ENCODE assay signal across 21 mouse cellular contexts in genomic region chr17:80346591-80347125, GRCm38 (mm10). TPM values are rescaled to one million over a fixed set of nuclear protein-coding genes. Genes with fewer than 3 reads are reported as not detected.
A peak's percentile ranks its signal among the peaks of the same experiment; 100 is the strongest.
DNase-seq lines count a peak whose midpoint lies in the region; ATAC-seq lines count a peak whose summit lies in the region.
"Had no signal": no experiment of that assay in that cellular context is flagged by ENCODE, and none has a peak within 500 bp of the region (broad histone marks: within the 10 kb centered on the region; RNA-seq: fewer than 3 reads in every experiment).

No protein-coding gene starts in this region.

- intact Hi-C loops in heart, postnatal 10 days (cut with DNase I) = no loop called here

- H3K4me3 ChIP-seq in forebrain, embryonic 10.5 days = no peak overlapping the region
- H3K4me3 ChIP-seq in forebrain, embryonic 16.5 days (replicated peaks; ENCODE audit: low read length) = no peak overlapping the region
- H3K4me3 ChIP-seq in midbrain, embryonic 10.5 days = no peak overlapping the region; the same call in 1 of the 2 replicates
- H3K4me3 ChIP-seq in midbrain, embryonic 16.5 days (ENCODE audit: low read depth, low read length) = no peak overlapping the region
- H3K4me3 ChIP-seq: erythroblast, embryonic 14.5 days; layer of hippocampus, adult 2 months; neural tube, embryonic 13.5 days had no signal

- H3K27ac ChIP-seq in forebrain, embryonic 10.5 days = peak overlapping the region; percentile 6; the same call in 1 of the 2 replicates
- no peak overlapping the region for H3K27ac ChIP-seq in forebrain, embryonic 16.5 days (ENCODE audit: low read length)
- H3K27ac ChIP-seq in midbrain, embryonic 10.5 days (replicated peaks) = peak overlapping the region; percentile 35
- H3K27ac ChIP-seq in midbrain, embryonic 16.5 days (ENCODE audit: low read length) = no peak overlapping the region
- H3K27ac ChIP-seq: layer of hippocampus, adult 2 months; neural tube, embryonic 13.5 days had no signal

- H3K9me3 ChIP-seq in forebrain, embryonic 10.5 days = 0 out of 2 replicates have a peak, but pooled peaks cover 3% of the 10 kb centered on the region
- H3K9me3 ChIP-seq in forebrain, embryonic 16.5 days (ENCODE audit: control insufficient read depth, low read length) = no peaks in the 10 kb centered on the region
- H3K9me3 ChIP-seq in midbrain, embryonic 10.5 days (replicated peaks) = no peaks in the 10 kb centered on the region; the same call in 1 of the 2 replicates
- no peaks in the 10 kb centered on the region for H3K9me3 ChIP-seq in midbrain, embryonic 16.5 days (replicated peaks; ENCODE audit: control insufficient read depth, low read length, poor library complexity, severe bottlenecking)
- H3K9me3 ChIP-seq: neural tube, embryonic 13.5 days had no signal

- no peak for ATAC-seq in forebrain, embryonic 16.5 days
- no peak for ATAC-seq in midbrain, embryonic 16.5 days
- ATAC-seq: forebrain, postnatal 0 days; liver, postnatal 0 days had no signal

- H3K27me3 ChIP-seq in forebrain, embryonic 10.5 days (ENCODE audit: poor library complexity, severe bottlenecking) = 0 out of 2 replicates have a peak, but pooled peaks cover 4% of the 10 kb centered on the region
- no peaks in the 10 kb centered on the region for H3K27me3 ChIP-seq in forebrain, embryonic 16.5 days (replicated peaks; ENCODE audit: control insufficient read depth, insufficient read depth, low read length)
- H3K27me3 ChIP-seq in midbrain, embryonic 10.5 days (ENCODE audit: low read depth, poor library complexity, severe bottlenecking) = peaks cover 35% of the 10 kb centered on the region
- no peaks in the 10 kb centered on the region for H3K27me3 ChIP-seq in midbrain, embryonic 16.5 days (ENCODE audit: control insufficient read depth, insufficient read depth, low read depth, low read length)
- H3K27me3 ChIP-seq: neural tube, embryonic 13.5 days had no signal

- no peak overlapping the region for H3K9ac ChIP-seq in forebrain, embryonic 16.5 days (replicated peaks; ENCODE audit: low read depth, low read length)
- no peak overlapping the region for H3K9ac ChIP-seq in midbrain, embryonic 16.5 days (ENCODE audit: low read depth, low read length)
- H3K9ac ChIP-seq: forebrain, postnatal 0 days; liver, postnatal 0 days; neural tube, embryonic 13.5 days had no signal

- H3K36me3 ChIP-seq in forebrain, embryonic 10.5 days (replicated peaks) = no peaks in the 10 kb centered on the region
- H3K36me3 ChIP-seq in forebrain, embryonic 16.5 days (ENCODE audit: control insufficient read depth, insufficient read depth) = no peaks in the 10 kb centered on the region
- no peaks in the 10 kb centered on the region for H3K36me3 ChIP-seq in midbrain, embryonic 10.5 days
- H3K36me3 ChIP-seq in midbrain, embryonic 16.5 days (ENCODE audit: control insufficient read depth, insufficient read depth, low read length) = no peaks in the 10 kb centered on the region
- H3K36me3 ChIP-seq: neural tube, embryonic 13.5 days had no signal

- H3K4me1 ChIP-seq in forebrain, embryonic 10.5 days = peaks cover 13% of the 10 kb centered on the region
- H3K4me1 ChIP-seq in forebrain, embryonic 16.5 days (replicated peaks; ENCODE audit: control insufficient read depth, insufficient read depth, low read length) = no peaks in the 10 kb centered on the region
- peaks cover 11% of the 10 kb centered on the region for H3K4me1 ChIP-seq in midbrain, embryonic 10.5 days
- H3K4me1 ChIP-seq in midbrain, embryonic 16.5 days (ENCODE audit: control insufficient read depth, insufficient read depth, low read length) = no peaks in the 10 kb centered on the region
- H3K4me1 ChIP-seq: neural tube, embryonic 13.5 days had no signal

- DNase-seq in forebrain, embryonic 10.5 days (ENCODE audit: extremely low spot score, low spot score) = peak; percentile 37
- DNase-seq in midbrain, embryonic 10.5 days (ENCODE audit: low spot score) = peak; percentile 62
- peak; percentile 10 to 44 for DNase-seq in kidney, postnatal 36 days
- DNase-seq in yolk sac, embryonic 10.5 days (ENCODE audit: low spot score) = peak; percentile 14
- DNase-seq in cerebellum, postnatal 36 days = no peak
- no peak for DNase-seq in heart, postnatal 10 days
- DNase-seq: cerebellum, postnatal 25 days; forebrain, postnatal 0 days; gastrocnemius, postnatal 10 days; liver, postnatal 0 days; lung, postnatal 4 days; retina, postnatal 1 day had no signal

- no peak overlapping the region for H3K4me2 ChIP-seq in forebrain, embryonic 16.5 days (ENCODE audit: low read length)
- H3K4me2 ChIP-seq in midbrain, embryonic 16.5 days (ENCODE audit: low read length) = no peak overlapping the region
- H3K4me2 ChIP-seq: neural tube, embryonic 13.5 days had no signal

- 34% methylated on average over 11 of the region's 11 CpGs for WGBS in forebrain, embryonic 10.5 days
- WGBS in forebrain, embryonic 16.5 days = 24% methylated on average over 11 of the region's 11 CpGs
- 21% methylated on average over 11 of the region's 11 CpGs for WGBS in midbrain, embryonic 10.5 days
- WGBS in midbrain, embryonic 16.5 days = 15% methylated on average over 11 of the region's 11 CpGs

RNA-seq across cellular contexts. Expression of gene Gm10190, which starts 26.7 kb away (rescaled TPM):
- polyA plus RNA-seq in forebrain, embryonic 10.5 days (2016; fragmentation: Nextera tagmentation; extraction: Ambion mirVana) = 0.63 TPM in 1 of 2 replicates, not detected in the other
- polyA plus RNA-seq in forebrain, embryonic 16.5 days (2015; fragmentation: Nextera tagmentation; extraction: Ambion mirVana) = 1.9 and 4.0 TPM in 2 replicates
- polyA plus RNA-seq in midbrain, embryonic 10.5 days (2016; fragmentation: Nextera tagmentation; extraction: Ambion mirVana) = 0.73 and 1.4 TPM in 2 replicates
- polyA plus RNA-seq in midbrain, embryonic 16.5 days (2015; fragmentation: Nextera tagmentation; extraction: Ambion mirVana) = 3.9 and 4.8 TPM in 2 replicates
- total RNA-seq in heart, postnatal 10 days (2021) = 1 to 10 TPM; 1.1 to 2.5 TPM
- total RNA-seq: forebrain, postnatal 0 days; heart, adult 8-10 months; heart, postnatal 25 days; left cerebral cortex, adult 18-20 months; midbrain, postnatal 0 days had no signal
- polyA plus RNA-seq: erythroblast, embryonic 14.5 days had no signal

RNA-seq across cellular contexts. Expression of gene Arhgef33, which starts 39.5 kb away (rescaled TPM):
- polyA plus RNA-seq in forebrain, embryonic 10.5 days (2016; fragmentation: Nextera tagmentation; extraction: Ambion mirVana) = 0.20 and 0.97 TPM in 2 replicates
- 1.0 and 1.2 TPM in 2 replicates for polyA plus RNA-seq in forebrain, embryonic 16.5 days (2015; fragmentation: Nextera tagmentation; extraction: Ambion mirVana)
- 0.26 and 0.44 TPM in 2 replicates for polyA plus RNA-seq in midbrain, embryonic 10.5 days (2016; fragmentation: Nextera tagmentation; extraction: Ambion mirVana)
- polyA plus RNA-seq in midbrain, embryonic 16.5 days (2015; fragmentation: Nextera tagmentation; extraction: Ambion mirVana) = 0.92 and 2.2 TPM in 2 replicates
- total RNA-seq in heart, postnatal 10 days (2021) = 1 to 10 TPM in 1 of 2 experiments, under 1 TPM in 1; 0.86 to 1.6 TPM
- total RNA-seq: heart, postnatal 25 days had no signal
- polyA plus RNA-seq: erythroblast, embryonic 14.5 days had no signal

RNA-seq across cellular contexts. Expression of gene Dhx57, which starts 56.4 kb away (rescaled TPM):
- 15.0 and 16.3 TPM in 2 replicates for polyA plus RNA-seq in forebrain, embryonic 10.5 days (2016; fragmentation: Nextera tagmentation; extraction: Ambion mirVana)
- 54.4 and 56.7 TPM in 2 replicates for polyA plus RNA-seq in forebrain, embryonic 16.5 days (2015; fragmentation: Nextera tagmentation; extraction: Ambion mirVana)
- 15.1 and 21.2 TPM in 2 replicates for polyA plus RNA-seq in midbrain, embryonic 10.5 days (2016; fragmentation: Nextera tagmentation; extraction: Ambion mirVana)
- 57.0 and 59.4 TPM in 2 replicates for polyA plus RNA-seq in midbrain, embryonic 16.5 days (2015; fragmentation: Nextera tagmentation; extraction: Ambion mirVana)
- 1 to 10 TPM; 7.5 to 8.7 TPM for total RNA-seq in heart, postnatal 10 days (2021)

RNA-seq across cellular contexts. Expression of gene Morn2, which starts 56.7 kb away (rescaled TPM):
- 31.4 and 35.1 TPM in 2 replicates for polyA plus RNA-seq in forebrain, embryonic 10.5 days (2016; fragmentation: Nextera tagmentation; extraction: Ambion mirVana)
- 40.8 and 42.8 TPM in 2 replicates for polyA plus RNA-seq in forebrain, embryonic 16.5 days (2015; fragmentation: Nextera tagmentation; extraction: Ambion mirVana)
- polyA plus RNA-seq in midbrain, embryonic 10.5 days (2016; fragmentation: Nextera tagmentation; extraction: Ambion mirVana) = 32.8 and 37.2 TPM in 2 replicates
- 48.7 and 48.8 TPM in 2 replicates for polyA plus RNA-seq in midbrain, embryonic 16.5 days (2015; fragmentation: Nextera tagmentation; extraction: Ambion mirVana)
- 10 to 100 TPM in 1 of 2 experiments, 1 to 10 TPM in 1; 9.9 to 12.0 TPM for total RNA-seq in heart, postnatal 10 days (2021)

Comparison
In these comparisons a context has a peak if more than half of its experiments do, and no peak if none do; other contexts are left out.
1. H3K27ac ChIP-seq: peak in forebrain, embryonic 10.5 days (single experiment) and midbrain, embryonic 10.5 days (single experiment); none in forebrain, embryonic 16.5 days (single experiment) and midbrain, embryonic 16.5 days (single experiment).
2. DNase-seq: peak in forebrain, embryonic 10.5 days (single experiment), midbrain, embryonic 10.5 days (single experiment), kidney, postnatal 36 days (2 of 2) and yolk sac, embryonic 10.5 days (single experiment); none in cerebellum, postnatal 36 days (0 of 2) and heart, postnatal 10 days (0 of 2).